Mouse (Mus musculus) layer of hippocampus, postnatal 36 days (tissue): ENCODE results near the gene Cd163. TPM values are rescaled to one million over a fixed set of nuclear protein-coding genes. Genes with fewer than 3 reads are reported as not detected.
A peak's percentile ranks its signal among the peaks of the same experiment; 100 is the strongest.
"Not testable (repeated sequence)": the region's sequence is repeated elsewhere in the genome, so short reads cannot be mapped to it uniquely, and the experiment has no call there.

Experiments
- DNase-seq, 2 experiments: peaks; one replicate each; pipeline ENCODE4 v3.0.0; 2022
- total RNA-seq, 2 experiments: library from RNA; stranded (reverse); gene quantifications; 2 replicates each; pipeline ENCODE4 v1.2.3; 2021

Cd163 gene
- 1 to 10 TPM; 1.1 to 2.8 TPM for total RNA-seq

- no peak for DNase-seq
Observed at GRCm38 (mm10) chr6:124304356-124304755, at the start of gene Cd163. Cd163 (plus strand) TSS chr6:124304656.

GRCm38 (mm10) chr6:124255721-124256470 is 48.6 kb upstream of the Cd163 start:
- DNase-seq: no peak

- peak; percentile 57 to 71 for DNase-seq
Observed at GRCm38 (mm10) chr6:124260198-124260931, 44.1 kb upstream of the Cd163 start.

- peak; percentile 37 to 60 for DNase-seq
Observed at GRCm38 (mm10) chr6:124262696-124263095, 41.8 kb upstream of the Cd163 start.

GRCm38 (mm10) chr6:124273231-124273880 is 31.1 kb upstream of the Cd163 start:
- DNase-seq: no peak

GRCm38 (mm10) chr6:124277641-124278040 is 26.8 kb upstream of the Cd163 start:
- no peak for DNase-seq

- DNase-seq: no peak
Observed at GRCm38 (mm10) chr6:124278291-124278690, 26.2 kb upstream of the Cd163 start.

GRCm38 (mm10) chr6:124282731-124283130 is 21.7 kb upstream of the Cd163 start:
- DNase-seq: no peak

- DNase-seq: not testable (repeated sequence)
Observed at GRCm38 (mm10) chr6:124297378-124297777, 7.1 kb upstream of the Cd163 start.

GRCm38 (mm10) chr6:124301447-124302192 is 2.8 kb upstream of the Cd163 start:
- no peak for DNase-seq

- DNase-seq: no peak
Observed at GRCm38 (mm10) chr6:124308935-124309334, 4.5 kb downstream of the Cd163 start.

- DNase-seq: no peak
Observed at GRCm38 (mm10) chr6:124312292-124312691, 7.8 kb downstream of the Cd163 start.

GRCm38 (mm10) chr6:124320371-124320770 is 15.9 kb downstream of the Cd163 start:
- DNase-seq: no peak

- peak in 1 of 2 experiments; percentile 42 for DNase-seq
Observed at GRCm38 (mm10) chr6:124321481-124322475, 17.3 kb downstream of the Cd163 start.

GRCm38 (mm10) chr6:124328394-124328991 is 24.0 kb downstream of the Cd163 start:
- DNase-seq: no peak

- DNase-seq: no peak
Observed at GRCm38 (mm10) chr6:124329622-124330021, 25.2 kb downstream of the Cd163 start.

- DNase-seq: peak in 1 of 2 experiments; percentile 24
Observed at GRCm38 (mm10) chr6:124345096-124345495, 40.6 kb downstream of the Cd163 start.

GRCm38 (mm10) chr6:124346613-124347012 is 42.2 kb downstream of the Cd163 start:
- no peak for DNase-seq

GRCm38 (mm10) chr6:124353246-124353645 is 48.8 kb downstream of the Cd163 start:
- DNase-seq: no peak

- no peak for DNase-seq
Observed at GRCm38 (mm10) chr6:124358953-124359352, 54.5 kb downstream of the Cd163 start.

- DNase-seq: no peak
Observed at GRCm38 (mm10) chr6:124360549-124360948, 56.1 kb downstream of the Cd163 start.
